Mouse (Mus musculus) liver, adult 2 months (tissue): ENCODE data around the gene Itgav.

ENCODE experiments used
- CTCF ChIP-seq: fragments of 200-500 bp; IDR thresholded peaks from 2 replicates; pipeline ENCODE4 v1.5.1; 2011; ENCODE audit warnings: low read depth, low read length, control low read depth
- POLR2A ChIP-seq: fragments of 200-500 bp; IDR thresholded peaks from 2 replicates; pipeline ENCODE4 v1.6.1; 2011; ENCODE audit warnings: low read length, control low read depth; ENCODE audit not compliant: insufficient read depth; ENCODE audit errors: extremely low read depth

DNA sequence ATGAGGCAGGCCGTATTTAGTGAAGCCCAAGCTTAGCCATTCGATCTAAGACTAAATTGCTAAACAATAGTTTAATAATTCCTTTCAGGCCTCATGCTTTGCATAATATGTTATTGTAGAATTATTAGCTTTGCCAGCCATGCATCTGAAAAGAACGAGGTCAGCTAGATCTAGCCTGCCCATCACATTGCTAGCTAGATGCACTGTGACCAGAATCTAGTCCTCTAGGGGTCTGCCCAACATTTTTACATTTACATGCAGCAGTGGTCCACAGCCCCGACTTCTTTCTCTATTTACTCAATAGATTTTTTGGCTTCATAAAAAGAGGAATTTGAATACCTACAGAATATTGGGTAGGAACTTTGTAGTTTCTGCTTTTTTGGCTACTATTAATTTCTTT, 67.9 kb downstream of the Itgav start:
- TF ChIP-seq POLR2A (no peak), CTCF (no peak)
